Mouse (Mus musculus): Measurements from ENCODE around the gene Zer1. TPM values are rescaled to one million over a fixed set of nuclear protein-coding genes. Genes with fewer than 3 reads are reported as not detected.
A peak's percentile ranks its signal among the peaks of the same experiment; 100 is the strongest.
"Not testable (repeated sequence)": the region's sequence is repeated elsewhere in the genome, so short reads cannot be mapped to it uniquely, and the experiment has no call there.

Gene Zer1
- polyA plus RNA-seq, 1 experiment, result 1.7 TPM

- H3K27me3 ChIP-seq (ENCODE audit: control insufficient read depth), result no peaks in the 10 kb centered on the region
- H3K4me3 ChIP-seq (replicated peaks), result no peak overlapping the region
- no peaks in the 10 kb centered on the region for H3K4me1 ChIP-seq (ENCODE audit: control insufficient read depth)
- TF ChIP-seq TAL1 (IDR thresholded peaks at IDR 0.05; ENCODE audit: low read length), result no peak
- TF ChIP-seq GATA1 (IDR thresholded peaks at IDR 0.05; ENCODE audit: low read length), result no peak
- H3K36me3 ChIP-seq (ENCODE audit: control insufficient read depth), result peaks cover 40% of the 10 kb centered on the region
- no peaks in the 10 kb centered on the region for H3K9me3 ChIP-seq (ENCODE audit: control insufficient read depth, low read length)
Measured at GRCm38 (mm10) chr2:30151840-30152239, 27.5 kb upstream of the Zer1 start.

- Histone ChIP-seq H3K27me3 (ENCODE audit: control insufficient read depth) (no peaks in the 10 kb centered on the region), H3K9me3 (ENCODE audit: control insufficient read depth, low read length) (no peaks in the 10 kb centered on the region), H3K4me1 (ENCODE audit: control insufficient read depth) (no peaks in the 10 kb centered on the region), H3K36me3 (ENCODE audit: control insufficient read depth) (peaks cover 69% of the 10 kb centered on the region), H3K4me3 (replicated peaks) (no peak overlapping the region)
- TF ChIP-seq GATA1 (IDR thresholded peaks at IDR 0.05; ENCODE audit: low read length), result no peak
- no peak for TF ChIP-seq TAL1 (IDR thresholded peaks at IDR 0.05; ENCODE audit: low read length)
Measured at GRCm38 (mm10) chr2:30147466-30147865, 23.1 kb upstream of the Zer1 start.

GRCm38 (mm10) chr2:30144436-30144835, 20.1 kb upstream of the Zer1 start:
- Histone ChIP-seq H3K4me3 (replicated peaks) (no peak overlapping the region), H3K4me1 (ENCODE audit: control insufficient read depth) (no peaks in the 10 kb centered on the region), H3K9me3 (ENCODE audit: control insufficient read depth, low read length) (no peaks in the 10 kb centered on the region), H3K36me3 (ENCODE audit: control insufficient read depth) (peaks cover 77% of the 10 kb centered on the region), H3K27me3 (ENCODE audit: control insufficient read depth) (no peaks in the 10 kb centered on the region)
- no peak for TF ChIP-seq TAL1 (IDR thresholded peaks at IDR 0.05; ENCODE audit: low read length)
- TF ChIP-seq GATA1 (IDR thresholded peaks at IDR 0.05; ENCODE audit: low read length), result no peak

- peaks cover 25% of the 10 kb centered on the region for H3K4me1 ChIP-seq (ENCODE audit: control insufficient read depth)
- H3K9me3 ChIP-seq (ENCODE audit: control insufficient read depth, low read length); H3K4me3 ChIP-seq (replicated peaks); H3K27me3 ChIP-seq (ENCODE audit: control insufficient read depth): not testable (repeated sequence)
- peaks cover 58% of the 10 kb centered on the region for H3K36me3 ChIP-seq (ENCODE audit: control insufficient read depth)
Measured at GRCm38 (mm10) chr2:30140021-30140420, 15.6 kb upstream of the Zer1 start.

GRCm38 (mm10) chr2:30136458-30136857, 12.1 kb upstream of the Zer1 start:
- no peaks in the 10 kb centered on the region for H3K27me3 ChIP-seq (ENCODE audit: control insufficient read depth)
- TF ChIP-seq TAL1 (IDR thresholded peaks at IDR 0.05; ENCODE audit: low read length) (no peak), GATA1 (IDR thresholded peaks at IDR 0.05; ENCODE audit: low read length) (no peak)
- no peak overlapping the region for H3K4me3 ChIP-seq (replicated peaks)
- H3K9me3 ChIP-seq (ENCODE audit: control insufficient read depth, low read length), result no peaks in the 10 kb centered on the region
- peaks cover 50% of the 10 kb centered on the region for H3K4me1 ChIP-seq (ENCODE audit: control insufficient read depth)
- H3K36me3 ChIP-seq (ENCODE audit: control insufficient read depth), result peaks cover 29% of the 10 kb centered on the region

GRCm38 (mm10) chr2:30134928-30135620, 10.7 kb upstream of the Zer1 start:
- TF ChIP-seq GATA1 (IDR thresholded peaks at IDR 0.05; ENCODE audit: low read length) (no peak), TAL1 (IDR thresholded peaks at IDR 0.05; ENCODE audit: low read length) (no peak)
- Histone ChIP-seq H3K27me3 (ENCODE audit: control insufficient read depth) (no peaks in the 10 kb centered on the region), H3K4me1 (ENCODE audit: control insufficient read depth) (peaks cover 50% of the 10 kb centered on the region), H3K36me3 (ENCODE audit: control insufficient read depth) (peaks cover 15% of the 10 kb centered on the region), H3K4me3 (replicated peaks) (peak overlapping the region; percentile 88), H3K9me3 (ENCODE audit: control insufficient read depth, low read length) (no peaks in the 10 kb centered on the region)

- TF ChIP-seq GATA1 (IDR thresholded peaks at IDR 0.05; ENCODE audit: low read length) (no peak), TAL1 (IDR thresholded peaks at IDR 0.05; ENCODE audit: low read length) (no peak)
Measured at GRCm38 (mm10) chr2:30134378-30134711, 10.0 kb upstream of the Zer1 start.

GRCm38 (mm10) chr2:30133613-30134377, 9.4 kb upstream of the Zer1 start, which contains the start of gene Tbc1d13:
Gene Tbc1d13 (plus strand): TSS chr2:30133746.
- H3K27me3 ChIP-seq (ENCODE audit: control insufficient read depth), result no peaks in the 10 kb centered on the region
- TF ChIP-seq GATA1 (IDR thresholded peaks at IDR 0.05; ENCODE audit: low read length) (no peak), TAL1 (IDR thresholded peaks at IDR 0.05; ENCODE audit: low read length) (no peak)
- peaks cover 53% of the 10 kb centered on the region for H3K4me1 ChIP-seq (ENCODE audit: control insufficient read depth)
- H3K36me3 ChIP-seq (ENCODE audit: control insufficient read depth), result peaks cover 12% of the 10 kb centered on the region
- peak within 1 kb of the TSS; percentile 88 for H3K4me3 ChIP-seq (replicated peaks)
- no peaks in the 10 kb centered on the region for H3K9me3 ChIP-seq (ENCODE audit: control insufficient read depth, low read length)

More at GRCm38 (mm10) chr2:30134378-30134711, 10.0 kb upstream of the Zer1 start:
- Histone ChIP-seq H3K4me3 (replicated peaks) (peak overlapping the region; percentile 88), H3K27me3 (ENCODE audit: control insufficient read depth) (no peaks in the 10 kb centered on the region), H3K36me3 (ENCODE audit: control insufficient read depth) (peaks cover 13% of the 10 kb centered on the region), H3K4me1 (ENCODE audit: control insufficient read depth) (peaks cover 53% of the 10 kb centered on the region), H3K9me3 (ENCODE audit: control insufficient read depth, low read length) (no peaks in the 10 kb centered on the region)

- TF ChIP-seq TAL1 (IDR thresholded peaks at IDR 0.05; ENCODE audit: low read length) (no peak), GATA1 (IDR thresholded peaks at IDR 0.05; ENCODE audit: low read length) (no peak)
- H3K4me1 ChIP-seq (ENCODE audit: control insufficient read depth), result peaks cover 53% of the 10 kb centered on the region
Measured at GRCm38 (mm10) chr2:30132801-30133612, 8.6 kb upstream of the Zer1 start.

GRCm38 (mm10) chr2:30131240-30131639, 6.9 kb upstream of the Zer1 start:
- not testable (repeated sequence) for H3K36me3 ChIP-seq (ENCODE audit: control insufficient read depth); H3K27me3 ChIP-seq (ENCODE audit: control insufficient read depth); H3K9me3 ChIP-seq (ENCODE audit: control insufficient read depth, low read length); H3K4me3 ChIP-seq (replicated peaks)
- H3K4me1 ChIP-seq (ENCODE audit: control insufficient read depth), result peaks cover 41% of the 10 kb centered on the region

More at GRCm38 (mm10) chr2:30132801-30133612, 8.6 kb upstream of the Zer1 start:
- Histone ChIP-seq H3K36me3 (ENCODE audit: control insufficient read depth) (peaks cover 12% of the 10 kb centered on the region), H3K27me3 (ENCODE audit: control insufficient read depth) (no peaks in the 10 kb centered on the region), H3K9me3 (ENCODE audit: control insufficient read depth, low read length) (no peaks in the 10 kb centered on the region), H3K4me3 (replicated peaks) (peak overlapping the region; percentile 88)

Measured in erythroblast, embryonic 14.5 days (primary cell).